Mouse (Mus musculus) embryonic fibroblast, embryonic 13.5 days (primary cell): ENCODE results near the gene Rdh1.
"Not testable (repeated sequence)": the region's sequence is repeated elsewhere in the genome, so short reads cannot be mapped to it uniquely, and the experiment has no call there.

ENCODE experiments used
- CTCF ChIP-seq: IDR thresholded peaks from 2 replicates; pipeline ENCODE4 v1.5.1; 2011; ENCODE audit warnings: mild to moderate bottlenecking, control low read depth, low read length, moderate library complexity, borderline replicate concordance; ENCODE audit not compliant: insufficient read depth
- POLR2A ChIP-seq: IDR thresholded peaks from 2 replicates; pipeline ENCODE4 v1.6.1; 2011; ENCODE audit warnings: low read depth, mild to moderate bottlenecking, control low read depth, low read length, moderate library complexity

- TF ChIP-seq CTCF, POLR2A: not testable (repeated sequence)
Observed at GRCm38 (mm10) chr10:127817268-127817910, 57.9 kb downstream of the Rdh1 start.
